Mouse (Mus musculus) lung, postnatal 0 days (tissue): ENCODE results near the gene Lmod1.

Source experiments
- CTCF ChIP-seq: IDR thresholded peaks from 2 replicates; pipeline ENCODE4 v1.5.1; 2016; ENCODE audit warnings: antibody characterized with exemption, mild to moderate bottlenecking
- EP300 ChIP-seq: IDR thresholded peaks from 2 replicates; pipeline ENCODE4 v1.6.1; 2016; ENCODE audit warnings: antibody characterized with exemption, mild to moderate bottlenecking, control low read depth

GRCm38 (mm10) chr1:135413996-135414395 is 89.4 kb downstream of the Lmod1 start:
- TF ChIP-seq CTCF: no peak
- TF ChIP-seq EP300: no peak
